Mouse (Mus musculus) urinary bladder, postnatal 10 days (tissue): Measurements from ENCODE around the gene Zc3h7b.
"Not testable (repeated sequence)": the region's sequence is repeated elsewhere in the genome, so short reads cannot be mapped to it uniquely, and the experiment has no call there.

Experiments used
- DNase-seq: peaks from one replicate; pipeline ENCODE4 v3.0.0; 2022; ENCODE audit warnings: low spot score

Zc3h7b gene

DNA sequence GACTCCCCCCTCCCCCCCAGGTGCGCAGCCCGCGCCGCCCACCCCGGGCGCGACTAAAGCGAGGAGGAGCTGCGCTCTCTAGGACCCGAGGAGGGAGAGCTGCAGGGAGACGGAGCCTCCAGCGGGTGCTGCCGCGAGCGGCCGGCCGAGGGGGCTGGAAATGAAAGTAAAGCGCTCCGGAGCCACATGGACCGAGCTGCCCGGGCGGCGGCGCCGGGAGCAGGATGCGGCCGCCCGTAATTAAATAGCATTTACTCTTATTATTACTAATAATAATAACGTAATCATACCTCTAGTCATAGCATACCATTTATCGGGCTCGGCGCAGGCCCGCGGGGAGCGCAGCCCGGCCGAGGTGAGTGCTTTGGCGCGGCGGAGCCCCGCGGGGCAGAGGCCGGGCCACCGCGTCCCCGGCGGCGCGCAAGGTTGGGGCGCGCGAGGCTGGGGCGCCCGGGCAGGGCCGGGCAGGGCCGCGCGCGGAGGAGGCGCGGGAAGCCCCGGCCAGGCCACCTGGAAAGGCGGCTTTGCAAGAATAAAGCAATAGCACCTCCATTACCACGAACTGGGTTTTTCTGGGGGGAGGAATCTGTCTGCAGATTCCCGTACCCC, at the start of gene Zc3h7b, which contains the start of gene Rangap1:
TSS of gene Zc3h7b (plus strand) at position 66 of the 609 bp plus-strand sequence.
TSS of gene Rangap1 (minus strand) at position 539 of the 609 bp plus-strand sequence.
- DNase-seq: no peak

DNA sequence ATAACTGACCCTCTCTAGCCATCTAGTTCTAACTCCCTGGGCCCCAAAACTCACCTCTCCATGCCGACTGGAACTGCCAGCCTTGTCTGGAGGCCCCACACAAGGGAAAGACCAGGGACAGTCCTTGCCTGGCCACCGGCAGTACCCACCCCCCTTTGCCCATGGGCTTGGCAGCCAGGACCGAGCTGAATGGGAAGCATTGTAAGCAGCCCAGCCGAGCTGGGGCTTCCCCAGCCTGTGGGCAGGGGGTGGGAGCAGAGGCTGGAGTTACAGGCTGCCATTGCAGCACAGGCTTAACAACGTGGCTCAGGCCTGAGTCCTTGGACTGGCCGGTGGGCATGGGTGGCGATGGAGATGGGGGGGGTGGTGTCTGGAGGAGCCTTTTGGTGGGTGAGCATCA, 47.7 kb upstream of the Zc3h7b start, which contains the start of gene Chadl:
TSS of gene Chadl (minus strand) at position 113 of the 400 bp plus-strand sequence.
- no peak for DNase-seq

DNA sequence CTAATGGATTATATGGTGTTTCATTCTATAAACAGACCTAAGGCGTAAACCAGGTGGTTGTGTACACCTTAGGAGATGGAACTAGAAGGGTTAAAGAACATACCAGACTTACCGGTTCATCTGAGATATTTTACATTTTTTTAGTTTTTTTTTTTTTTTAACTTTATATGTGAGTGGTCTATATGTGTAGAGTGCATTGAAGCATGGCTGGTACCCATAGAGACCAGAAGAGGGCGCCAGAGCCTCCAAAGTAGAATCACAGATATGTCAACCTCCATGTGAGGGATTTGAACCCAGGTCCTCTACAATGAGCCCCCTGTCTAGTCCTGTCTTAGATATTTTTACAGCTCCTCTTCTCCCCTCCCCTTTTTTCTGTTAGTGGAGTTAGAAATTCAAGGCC, 47.0 kb upstream of the Zc3h7b start:
- no peak for DNase-seq

DNA sequence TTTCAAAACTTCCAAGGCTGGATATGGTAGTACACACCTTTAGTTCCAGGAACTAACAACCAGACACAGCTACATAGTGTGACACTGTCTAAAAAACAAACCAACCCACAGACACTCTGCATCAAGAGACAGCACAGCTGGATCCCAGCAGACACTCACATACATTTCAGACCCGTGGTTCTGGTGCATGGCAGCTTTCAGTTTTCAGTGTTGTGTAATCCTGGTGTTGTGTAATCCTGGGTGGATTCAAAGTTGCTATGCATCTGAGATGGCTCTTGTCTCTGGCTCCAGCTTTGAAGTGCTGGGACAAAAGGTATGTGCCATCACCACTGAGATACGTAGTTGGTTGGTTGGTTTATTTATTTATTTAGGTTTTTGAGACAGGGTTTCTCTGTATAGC, 46.3 kb upstream of the Zc3h7b start:
- no peak for DNase-seq

DNA sequence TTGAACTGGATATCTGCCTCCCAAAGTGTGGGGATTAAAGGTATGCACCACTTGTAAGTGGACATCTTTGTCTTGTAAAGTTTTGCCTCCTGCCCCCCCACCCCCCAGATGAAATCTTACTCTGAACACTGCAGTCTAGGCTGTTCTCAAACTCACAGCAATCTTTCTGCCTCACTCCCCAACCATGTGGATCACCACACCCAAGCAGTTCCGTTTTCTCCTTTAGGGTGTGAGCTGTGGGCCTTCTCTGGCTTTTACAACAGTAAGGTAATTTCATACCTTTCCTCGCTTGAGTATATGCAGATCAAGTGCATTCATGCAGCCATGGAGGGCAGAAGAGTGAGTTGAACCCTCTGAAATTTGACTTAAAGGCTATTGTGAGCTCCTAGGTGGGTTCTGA, 44.7 kb upstream of the Zc3h7b start:
- no peak for DNase-seq

DNA sequence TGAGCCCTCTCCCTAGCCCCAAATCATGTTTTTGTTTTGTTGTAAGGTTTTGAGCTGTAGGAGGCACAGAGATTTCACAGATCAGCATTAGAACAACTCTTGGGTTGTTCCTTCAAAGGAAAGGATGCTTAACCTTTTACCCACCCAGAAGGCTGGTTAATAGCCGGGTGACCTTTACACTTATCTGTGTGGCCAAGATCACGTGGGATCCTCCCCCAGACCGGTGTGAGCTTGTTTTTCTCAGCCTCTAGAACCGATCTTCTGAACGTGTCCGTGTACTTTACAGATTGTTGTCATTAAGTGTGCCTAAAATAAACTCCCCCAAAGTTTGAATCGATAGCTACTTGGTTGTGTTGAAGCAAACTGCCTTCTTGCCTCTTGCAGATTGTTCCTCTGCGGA, 44.3 kb upstream of the Zc3h7b start:
- no peak for DNase-seq

DNA sequence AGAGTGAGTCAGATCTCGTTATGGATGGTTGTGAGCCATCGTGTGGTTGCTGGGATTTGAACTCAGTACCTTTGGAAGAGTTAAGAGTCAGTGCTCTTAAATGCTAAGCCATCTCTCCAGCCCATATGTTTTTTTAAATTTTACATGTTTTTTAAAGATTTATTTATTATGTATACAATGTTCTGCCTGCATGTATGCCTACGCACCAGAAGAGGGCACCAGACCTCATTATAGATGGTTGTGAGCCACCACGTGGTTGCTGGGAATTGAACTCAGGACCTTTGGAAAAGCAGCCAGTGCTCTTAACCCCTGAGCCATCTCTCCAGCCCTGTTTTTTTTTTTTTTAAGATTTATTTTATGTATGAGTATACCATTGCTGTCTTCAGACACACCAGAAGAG, 43.5 kb upstream of the Zc3h7b start:
- not testable (repeated sequence) for DNase-seq

DNA sequence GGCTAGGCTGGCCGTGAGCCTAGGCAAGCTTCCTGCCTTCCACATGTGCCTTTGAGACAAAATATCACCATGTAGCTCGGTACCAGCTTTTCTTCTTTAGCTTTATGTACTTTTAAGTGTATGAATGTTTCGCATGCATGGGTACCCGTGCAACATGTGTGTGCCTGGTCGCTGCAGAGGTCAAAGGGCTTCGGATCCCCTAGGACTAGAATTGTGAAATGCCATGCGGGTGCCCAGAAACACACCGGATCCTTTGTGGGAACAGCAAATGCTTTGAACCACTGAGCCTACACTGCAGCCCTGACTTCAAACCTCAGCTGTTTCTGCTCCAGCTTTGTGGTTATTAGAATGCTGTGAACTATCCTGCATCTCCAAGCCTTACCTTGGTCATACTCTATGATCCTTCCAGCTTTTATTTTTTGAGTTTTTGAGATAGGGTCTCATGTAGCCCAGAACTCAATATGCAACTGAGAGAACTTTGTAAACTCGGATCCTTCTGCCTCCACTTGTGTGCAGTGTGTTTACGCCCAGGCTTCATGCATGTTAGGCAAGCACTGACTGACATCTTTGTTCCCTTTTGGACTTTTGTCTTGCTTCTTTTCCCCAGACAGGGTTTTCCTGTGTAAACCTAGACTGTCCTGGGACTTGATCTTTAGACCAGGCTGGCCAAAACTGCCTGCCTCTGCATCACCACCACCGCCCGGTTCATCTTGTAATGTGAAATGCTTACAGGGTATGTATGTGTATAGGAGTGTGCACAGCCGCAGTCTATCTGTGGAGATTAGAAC, 42.4 kb upstream of the Zc3h7b start:
- no peak for DNase-seq

DNA sequence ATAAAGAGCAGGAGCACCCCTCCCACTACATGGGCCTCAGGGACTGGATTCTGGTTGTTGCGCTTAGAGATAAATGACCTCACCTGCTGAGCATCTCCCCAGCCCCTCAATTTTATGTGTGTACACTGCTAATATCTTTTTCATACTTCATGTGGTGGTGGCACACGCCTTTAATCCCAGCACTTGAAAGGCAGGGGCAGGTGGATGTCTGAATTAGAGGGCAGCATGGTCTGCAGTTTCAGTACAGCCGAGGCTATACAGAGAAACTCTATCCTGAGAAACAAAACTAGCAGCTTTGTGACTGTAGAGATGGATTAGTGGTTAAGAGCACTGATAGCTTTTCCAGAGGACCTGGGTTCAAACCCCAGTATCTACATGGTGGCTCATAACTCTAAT, 41.8 kb upstream of the Zc3h7b start:
- DNase-seq: no peak

DNA sequence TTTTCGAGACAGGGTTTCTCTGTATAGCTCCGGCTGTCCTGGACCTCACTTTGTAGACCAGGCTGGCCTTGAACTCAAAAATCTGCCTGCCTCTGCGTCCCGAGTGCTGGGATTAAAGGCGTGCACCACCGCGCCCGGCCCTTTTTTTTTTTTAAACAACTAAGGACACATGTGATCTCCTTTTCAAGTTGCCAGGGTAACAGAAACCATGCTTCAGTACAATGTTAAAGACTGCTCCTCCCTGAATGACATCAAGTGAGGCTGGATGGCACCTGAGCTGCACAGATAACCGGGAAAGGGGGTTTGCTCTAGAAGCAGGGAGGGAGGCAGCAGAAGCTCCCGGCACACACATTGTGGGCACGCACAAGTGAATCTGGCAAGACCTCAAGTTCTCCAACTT, 35.9 kb upstream of the Zc3h7b start:
- no peak for DNase-seq

DNA sequence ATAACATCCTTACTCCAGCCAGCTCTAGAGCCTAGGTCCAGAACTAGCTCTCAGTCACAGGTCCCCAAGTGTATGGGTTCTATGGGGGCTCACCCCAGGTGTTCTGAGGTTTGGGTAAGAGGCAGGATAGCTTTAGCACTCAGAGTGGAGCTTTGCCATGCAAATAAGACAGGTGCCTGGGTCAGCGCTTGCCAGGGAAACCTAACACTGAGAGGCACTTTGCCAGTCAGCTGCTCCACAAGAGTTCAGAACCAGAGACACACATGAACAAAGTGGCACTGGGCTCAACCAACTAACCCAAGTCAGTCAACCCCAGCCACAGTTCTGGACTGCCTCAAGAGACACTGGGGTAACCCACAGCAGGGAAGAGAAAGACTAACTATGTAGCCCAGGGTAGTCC, 35.2 kb upstream of the Zc3h7b start:
- no peak for DNase-seq

DNA sequence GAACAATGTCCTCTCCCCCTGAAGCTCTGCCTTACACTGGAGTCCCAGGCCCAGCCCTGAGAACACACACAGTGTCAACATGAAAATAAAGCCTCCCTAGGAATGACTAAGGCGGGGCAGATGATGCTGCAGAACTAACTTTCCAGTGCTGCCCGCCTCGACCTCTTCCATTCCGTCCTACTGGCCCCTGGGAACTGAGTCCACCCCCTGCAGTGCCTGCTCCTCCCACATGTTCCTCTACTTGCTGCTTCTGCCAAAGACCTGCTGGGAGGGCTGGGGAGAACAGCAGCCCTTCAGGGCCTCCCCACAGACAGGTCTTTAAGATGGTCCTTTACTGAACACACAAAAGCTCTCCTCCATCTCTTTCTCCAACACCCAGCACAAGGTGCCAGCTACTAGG, 34.1 kb upstream of the Zc3h7b start:
- DNase-seq: no peak

DNA sequence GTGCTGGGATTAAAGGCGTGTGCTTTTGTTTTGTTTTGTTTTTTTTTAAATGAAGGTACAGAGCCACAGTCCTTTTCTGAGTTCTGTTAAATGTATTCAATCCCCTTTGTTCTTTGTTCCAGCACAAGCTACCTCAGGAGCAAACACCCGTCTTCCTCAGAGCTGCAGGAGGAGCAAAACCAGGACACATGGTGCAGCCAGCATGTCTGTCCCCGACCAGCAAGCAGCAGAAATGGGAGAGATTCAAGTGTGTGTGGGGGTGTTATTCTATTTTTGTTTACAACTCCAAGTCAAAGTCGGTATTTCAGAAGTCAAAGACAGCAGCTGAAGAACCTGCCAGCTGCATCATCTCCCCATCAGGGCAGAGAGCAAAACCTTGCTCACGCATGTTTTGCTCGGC, 31.1 kb upstream of the Zc3h7b start:
- DNase-seq: no peak

DNA sequence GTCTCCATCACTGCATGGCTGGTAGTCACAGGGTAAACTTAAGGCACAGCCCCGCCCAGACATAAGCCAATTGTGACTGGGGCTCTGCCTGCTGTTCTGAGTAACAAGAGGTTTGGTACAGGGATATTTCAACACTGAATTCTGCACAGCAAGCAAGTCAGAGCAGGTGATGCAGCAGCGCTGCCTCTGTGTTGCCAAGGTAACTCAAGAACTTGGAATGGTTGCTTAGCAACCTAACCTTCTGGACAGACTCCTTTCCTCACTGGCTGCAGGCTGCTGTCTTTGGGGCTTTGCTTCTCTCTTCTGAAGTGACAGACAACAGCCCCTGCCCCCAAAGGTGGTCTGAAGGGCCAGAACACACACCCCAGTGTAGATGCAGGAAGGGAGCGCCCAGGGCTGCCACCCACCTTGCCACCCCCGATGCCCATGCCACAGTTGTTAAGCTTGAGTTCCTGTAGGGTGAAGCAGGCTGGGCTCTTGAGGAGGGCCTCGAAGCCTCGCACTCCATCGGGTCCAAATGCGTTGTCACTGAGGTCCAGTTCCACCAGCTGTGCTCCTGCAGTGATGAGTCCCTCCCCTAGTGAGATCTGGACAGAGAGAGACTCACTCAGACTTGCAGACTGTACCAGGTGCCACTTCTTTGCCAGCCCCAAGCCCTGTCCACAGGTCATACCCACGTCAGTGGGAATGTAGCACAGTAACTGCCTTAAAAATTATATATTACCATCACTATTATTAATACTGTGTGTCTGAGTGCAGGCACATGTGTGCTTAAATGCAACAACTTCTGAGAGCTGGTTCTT, 26.3 kb upstream of the Zc3h7b start:
- no peak for DNase-seq

DNA sequence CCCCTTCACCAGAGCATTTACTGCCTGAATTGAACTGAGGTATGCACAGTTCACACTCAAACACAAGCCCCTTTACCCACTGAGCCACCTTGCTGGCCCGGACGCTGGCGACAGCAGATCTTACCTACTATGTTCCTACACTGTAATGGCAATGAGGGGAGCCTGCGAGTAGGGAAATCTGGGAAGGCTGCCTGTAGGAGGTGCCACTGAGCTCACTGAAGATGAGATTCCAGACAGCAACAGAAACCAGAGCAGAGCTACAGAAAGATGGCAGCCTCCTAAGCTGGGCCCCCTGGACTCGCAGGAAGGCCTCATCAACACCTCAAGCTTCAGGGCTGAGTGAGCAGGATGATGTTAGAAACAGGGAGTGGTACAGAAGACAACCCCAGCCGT, 25.7 kb upstream of the Zc3h7b start:
- no peak for DNase-seq

DNA sequence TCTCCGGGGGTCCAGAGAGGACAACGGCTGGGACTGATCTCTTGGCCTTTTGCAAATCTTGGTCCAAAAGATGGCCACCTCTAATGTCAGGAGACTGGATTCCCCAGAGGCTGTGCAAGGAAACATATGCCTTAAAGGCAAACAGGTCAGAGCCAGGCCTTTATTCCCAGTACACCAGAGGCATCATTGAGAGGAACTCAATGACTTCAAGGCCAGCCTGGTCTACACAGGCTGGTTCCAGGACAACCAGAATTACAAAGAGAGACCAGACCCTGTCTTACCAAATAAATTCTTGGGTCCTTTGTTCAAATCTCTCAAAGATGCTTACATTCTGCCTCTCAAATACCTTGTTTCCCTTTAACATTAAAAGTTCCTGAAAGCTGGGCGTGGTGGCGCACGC, 22.5 kb upstream of the Zc3h7b start:
- no peak for DNase-seq

DNA sequence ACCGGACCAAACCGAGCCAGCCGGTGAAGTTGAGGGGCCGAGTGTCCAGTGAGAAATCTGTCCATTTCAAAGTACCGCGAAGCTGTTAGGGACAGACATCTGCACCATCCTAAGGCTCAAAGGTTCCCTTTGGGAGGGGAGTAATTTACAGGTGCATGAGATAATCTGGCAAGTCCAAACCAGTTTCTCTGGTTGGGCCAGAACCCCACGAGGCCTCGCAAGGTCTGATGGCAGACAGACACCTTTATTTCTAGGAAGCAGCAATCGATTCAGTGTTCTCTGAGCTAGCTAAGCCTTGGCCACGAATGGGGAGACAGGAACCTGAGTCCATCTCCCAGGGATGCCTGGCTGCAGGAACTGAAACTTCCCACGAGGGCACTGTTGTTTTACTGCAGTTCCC, 21.2 kb upstream of the Zc3h7b start:
- no peak for DNase-seq

DNA sequence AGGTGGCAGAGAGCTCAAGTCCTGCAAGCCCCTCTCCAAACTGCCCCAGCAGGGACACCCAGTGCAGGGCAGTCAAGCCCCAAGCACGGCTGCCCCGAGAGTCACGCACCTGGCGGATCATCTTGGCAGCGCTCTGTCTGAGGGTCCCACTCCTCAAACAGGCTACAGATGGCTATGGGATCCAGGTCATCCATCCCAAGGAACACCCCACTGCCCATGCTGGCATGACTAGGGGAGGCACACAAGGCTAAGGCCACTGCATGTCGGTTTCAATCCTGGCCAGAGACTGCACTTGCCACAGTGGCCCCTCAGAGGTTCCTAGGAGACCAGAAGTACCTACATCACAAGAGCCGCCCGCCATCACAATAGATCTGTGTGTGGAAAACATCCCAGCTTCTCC, 18.9 kb upstream of the Zc3h7b start:
- no peak for DNase-seq

DNA sequence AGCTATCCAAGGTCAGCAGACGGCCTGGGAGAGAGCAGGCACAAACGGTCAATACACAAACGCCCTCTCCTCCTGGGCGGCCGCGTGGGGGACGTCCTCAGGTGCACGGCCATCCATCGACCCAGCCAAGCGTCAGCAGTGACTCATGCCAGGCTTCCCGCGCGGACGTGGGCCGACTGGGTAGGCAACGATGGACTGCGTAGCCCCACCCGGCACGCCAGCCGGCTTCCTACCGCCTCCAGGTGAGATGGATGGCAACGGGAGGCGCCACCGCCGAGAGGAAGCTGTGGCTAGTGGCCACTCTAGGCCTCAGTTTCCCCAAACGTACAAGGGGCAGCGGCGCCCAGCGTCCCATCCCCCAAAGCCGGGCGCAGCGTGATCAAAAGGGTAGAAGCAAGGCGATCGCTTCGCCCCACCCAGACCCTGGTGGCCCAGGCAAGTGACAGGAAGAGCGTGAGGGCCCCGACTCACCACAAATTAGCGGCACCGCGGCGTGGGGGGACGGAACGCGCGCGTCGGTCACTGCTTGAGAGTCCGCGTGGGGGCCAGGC, 15.5 kb upstream of the Zc3h7b start:
- DNase-seq: no peak

DNA sequence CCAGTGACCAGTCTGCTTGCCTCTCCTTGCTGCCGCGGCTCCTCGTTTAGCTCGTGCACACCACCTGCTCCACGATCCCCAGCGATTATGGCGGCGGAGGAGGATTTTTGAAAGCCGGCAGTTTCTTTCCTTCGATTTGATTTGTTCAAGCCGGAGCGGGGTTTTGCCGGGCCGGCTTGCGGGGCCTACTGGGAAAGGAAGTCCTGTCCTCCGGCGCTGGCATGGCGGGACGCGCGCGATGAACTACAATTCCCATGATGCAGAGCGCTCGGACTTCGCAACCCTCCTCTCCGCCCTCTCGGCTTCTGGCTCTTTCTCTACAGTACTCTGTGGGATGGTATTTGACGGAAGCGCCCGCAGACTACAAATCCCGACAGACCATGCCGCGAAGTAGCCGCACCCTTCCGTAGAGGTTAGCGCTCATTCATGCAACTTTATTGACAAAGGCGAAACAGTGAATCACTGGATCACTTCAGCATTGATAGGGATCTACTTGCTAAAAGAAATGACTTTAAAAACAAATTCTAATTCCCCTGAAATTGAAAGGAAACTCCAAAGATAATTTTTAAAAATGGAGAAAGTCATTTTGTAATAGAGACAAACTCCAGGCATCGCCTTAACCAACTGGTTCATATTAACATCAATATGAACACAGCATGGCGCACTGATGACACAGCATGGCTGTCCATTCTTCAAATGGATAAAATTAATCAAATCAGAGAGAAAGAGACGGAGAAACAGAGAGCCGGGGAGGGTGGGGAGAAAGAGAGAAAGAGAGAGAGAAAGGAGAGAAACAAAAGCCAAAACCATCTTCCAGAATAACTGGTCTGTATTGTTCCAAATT, 14.8 kb upstream of the Zc3h7b start:
- DNase-seq: peak; percentile 84

DNA sequence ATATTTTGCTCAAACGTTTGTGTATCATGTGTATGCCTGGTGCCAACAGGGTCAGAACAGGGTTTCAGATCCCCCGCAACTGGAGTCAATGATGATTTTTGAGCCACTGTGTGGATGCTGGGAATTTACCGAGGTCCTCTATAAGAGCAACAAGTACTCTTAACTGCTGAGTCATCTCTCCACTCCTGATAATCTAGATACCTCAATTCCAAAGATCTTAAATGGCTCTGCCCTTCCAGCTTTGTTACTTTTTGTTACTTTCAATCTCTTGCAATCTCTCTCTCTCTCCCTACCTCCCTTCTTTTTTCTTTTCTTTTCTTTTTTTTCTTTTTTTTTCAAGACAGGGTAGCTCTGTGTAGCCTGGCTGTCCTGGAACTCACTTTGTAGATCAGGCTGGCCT, 9.8 kb upstream of the Zc3h7b start:
- no peak for DNase-seq

DNA sequence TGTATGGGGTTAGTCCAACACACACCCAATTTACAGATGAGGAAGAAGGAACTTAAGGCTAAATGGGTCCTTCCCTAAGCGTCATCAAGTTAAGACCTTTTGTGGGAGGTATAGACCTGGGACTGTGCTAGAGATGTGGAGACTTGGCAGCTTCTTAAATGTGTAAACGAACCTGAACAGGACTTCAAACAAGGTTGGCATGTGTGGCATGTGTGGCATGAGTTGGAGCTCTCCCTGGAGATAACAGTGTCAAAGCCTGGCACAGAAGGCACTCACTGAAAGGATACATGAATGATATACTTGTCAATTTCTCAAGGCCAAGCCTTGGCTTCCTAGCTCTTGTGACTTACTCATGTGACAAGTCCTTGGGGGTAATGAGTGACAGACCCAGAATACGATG, 5.6 kb upstream of the Zc3h7b start:
- no peak for DNase-seq
